Mouse (Mus musculus) bone marrow macrophage, adult 2 months (primary cell): Measurements from ENCODE around the gene Cep170.

Source experiments
- CTCF ChIP-seq: IDR thresholded peaks from 2 replicates; pipeline ENCODE4 v1.5.1; 2012; ENCODE audit warnings: low read depth, mild to moderate bottlenecking, low read length, moderate library complexity
- POLR2A ChIP-seq: IDR thresholded peaks from 2 replicates; pipeline ENCODE4 v1.6.1; 2012; ENCODE audit warnings: mild to moderate bottlenecking, low read depth, low read length, borderline replicate concordance

- TF ChIP-seq CTCF: no peak
- no peak for TF ChIP-seq POLR2A
Observed at GRCm38 (mm10) chr1:176824611-176825010, 10.7 kb upstream of the Cep170 start.
